Mouse (Mus musculus) hindbrain, embryonic 16.5 days (tissue): ENCODE measurements around the gene Exoc7. TPM values are rescaled to one million over a fixed set of nuclear protein-coding genes. Genes with fewer than 3 reads are reported as not detected.

Source experiments
- ATAC-seq: fragments of 200-750 bp; cut with Nextera tagmentation; 2 replicates; pipeline ENCODE4 v1.8.0; 2017; ENCODE audit warnings: moderate TSS enrichment, moderate library complexity
- H3K27ac ChIP-seq: fragments of 300-500 bp; sonication (generic); 2 replicates; pipeline ENCODE4 v1.5.1; 2014; ENCODE audit warnings: low read depth, mild to moderate bottlenecking, control low read depth, low read length, moderate library complexity
- H3K27me3 ChIP-seq: fragments of 300-500 bp; sonication (generic); replicated peaks from 2 replicates; pipeline ENCODE4 v1.6.1; 2014; ENCODE audit warnings: low read length; ENCODE audit not compliant: control insufficient read depth, insufficient read depth
- H3K36me3 ChIP-seq: fragments of 300-500 bp; sonication (generic); 2 replicates; pipeline ENCODE4 v1.6.1; 2014; ENCODE audit warnings: mild to moderate bottlenecking, low read length, moderate library complexity, mixed read lengths; ENCODE audit not compliant: control insufficient read depth, insufficient read depth
- H3K4me1 ChIP-seq: fragments of 300-500 bp; sonication (generic); 2 replicates; pipeline ENCODE4 v1.6.1; 2014; ENCODE audit warnings: low read depth, low read length; ENCODE audit not compliant: control insufficient read depth, insufficient read depth
- H3K4me2 ChIP-seq: fragments of 300-500 bp; sonication (generic); 2 replicates; pipeline ENCODE4 v1.6.1; 2014; ENCODE audit warnings: mild to moderate bottlenecking, low read length, control low read depth, moderate library complexity
- H3K4me3 ChIP-seq: fragments of 300-500 bp; sonication (generic); 2 replicates; pipeline ENCODE4 v1.5.1; 2014; ENCODE audit warnings: mild to moderate bottlenecking, low read length, control low read depth, moderate library complexity
- H3K9ac ChIP-seq: fragments of 300-500 bp; sonication (generic); 2 replicates; pipeline ENCODE4 v1.6.1; 2014; ENCODE audit warnings: low read depth, mild to moderate bottlenecking, control low read depth, low read length, moderate library complexity
- H3K9me3 ChIP-seq: fragments of 300-500 bp; sonication (generic); 2 replicates; pipeline ENCODE4 v1.6.1; 2014; ENCODE audit warnings: mild to moderate bottlenecking, low read length, moderate library complexity; ENCODE audit not compliant: control insufficient read depth
- WGBS: fragments of 180-500 bp; shearing (Covaris S2); extraction: QIAGEN DNeasy Blood & Tissue Kit; methylation state at CpG from one replicate; pipeline ENCODE4 v1.1.7; 2014; 5-methylcytosine and 5-hydroxymethylcytosine counted together
- polyA plus RNA-seq: library from polyadenylated mRNA; unstranded; fragments of >200 nt; fragmentation: Nextera tagmentation; extraction: Ambion mirVana; gene quantifications from 2 replicates; pipeline ENCODE4 v1.2.1, GENCODE M21; 2015

Exoc7 gene
- polyA plus RNA-seq, 1 experiment from 2014 or later = 127 TPM

DNA sequence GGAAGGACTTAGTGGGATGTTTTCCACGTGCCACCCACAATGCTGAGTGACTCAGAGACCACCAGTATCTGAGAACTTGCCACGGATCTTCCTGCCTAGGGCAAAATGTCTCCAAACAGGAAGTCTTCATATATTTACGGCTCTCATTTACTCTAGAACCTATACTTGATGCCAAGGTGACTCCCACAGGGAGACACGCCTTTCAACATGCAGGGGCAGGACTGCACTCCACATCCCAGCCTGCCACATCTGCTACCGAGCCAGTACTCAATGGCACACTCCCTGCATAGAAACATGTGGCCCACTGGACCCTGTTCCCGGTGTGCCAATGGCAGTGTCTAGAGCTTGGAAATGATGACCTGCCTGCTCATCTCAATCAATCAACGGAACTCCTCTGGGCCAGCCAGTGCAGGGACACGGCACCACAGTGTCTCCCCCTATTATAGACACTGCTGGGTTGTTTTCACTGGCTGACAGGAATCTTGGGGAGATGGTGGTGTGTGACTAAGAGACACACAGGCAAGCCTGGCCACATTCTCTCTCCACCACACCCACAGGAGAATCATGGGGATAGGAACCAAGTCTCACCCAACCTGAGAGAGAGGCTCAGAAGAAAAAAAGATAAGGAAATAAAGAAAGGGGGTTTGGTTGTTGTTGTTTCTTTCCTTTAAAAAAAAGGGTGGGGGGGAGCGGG is 50.9 kb downstream of the Exoc7 start:
- H3K9ac ChIP-seq = no peak overlapping the region
- no peak for ATAC-seq

DNA sequence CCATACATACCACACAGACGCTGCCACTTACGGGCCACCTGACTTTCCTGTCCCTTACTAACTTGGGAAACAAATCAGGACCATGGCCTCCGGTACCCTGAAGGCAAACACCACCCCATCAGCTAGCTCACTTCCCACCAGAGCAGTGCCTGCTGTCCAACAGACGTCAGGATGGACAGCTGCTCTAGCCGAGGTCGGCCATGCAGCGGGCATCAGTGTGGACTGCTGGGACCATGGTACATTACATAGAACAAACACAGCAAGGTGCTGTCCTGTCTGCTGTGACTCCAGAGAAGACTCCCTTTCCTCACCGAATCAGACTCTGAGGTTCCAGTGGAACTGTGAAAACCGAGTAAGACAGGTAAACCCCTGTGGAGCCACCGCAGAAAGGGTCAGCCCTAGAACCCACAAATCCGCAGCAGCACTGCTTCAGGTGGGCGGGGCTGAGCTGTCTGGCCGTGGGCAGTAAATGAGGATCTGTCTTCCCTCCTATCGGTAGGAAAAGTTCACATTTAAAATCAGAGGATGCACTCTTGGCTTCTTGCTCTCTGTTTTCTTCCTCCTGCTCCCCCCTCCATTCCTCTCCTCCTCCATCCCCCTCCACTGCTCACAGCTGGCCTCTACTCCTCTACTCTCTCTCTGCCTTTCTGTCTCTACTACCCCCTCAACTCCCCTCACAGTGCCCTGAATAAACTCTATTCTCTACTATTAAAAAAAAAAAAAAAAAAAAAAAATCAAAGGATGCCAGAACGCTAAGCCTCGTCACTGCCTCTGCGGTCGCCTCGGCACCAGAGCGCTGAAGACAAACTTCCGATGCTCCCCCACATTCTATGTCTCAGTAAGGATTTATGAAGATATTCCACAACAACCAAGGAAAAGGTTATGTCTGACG is 51.7 kb downstream of the Exoc7 start:
- ATAC-seq = no peak
- Histone ChIP-seq H3K4me1 (no peaks in the 10 kb centered on the region), H3K9ac (no peak overlapping the region), H3K4me3 (no peak overlapping the region), H3K4me2 (no peak overlapping the region), H3K9me3 (no peaks in the 10 kb centered on the region), H3K36me3 (peaks cover 48% of the 10 kb centered on the region), H3K27me3 (no peaks in the 10 kb centered on the region), H3K27ac (no peak overlapping the region)
- WGBS = 86% methylated on average over 22 of the region's 22 CpGs

More for the DNA sequence above, 50.9 kb downstream of the Exoc7 start:
- Histone ChIP-seq H3K27me3 (no peaks in the 10 kb centered on the region), H3K4me2 (no peak overlapping the region), H3K4me3 (no peak overlapping the region), H3K4me1 (no peaks in the 10 kb centered on the region), H3K9me3 (no peaks in the 10 kb centered on the region), H3K27ac (no peak overlapping the region), H3K36me3 (peaks cover 49% of the 10 kb centered on the region)
- WGBS = 89% methylated on average over 9 of the region's 9 CpGs

DNA sequence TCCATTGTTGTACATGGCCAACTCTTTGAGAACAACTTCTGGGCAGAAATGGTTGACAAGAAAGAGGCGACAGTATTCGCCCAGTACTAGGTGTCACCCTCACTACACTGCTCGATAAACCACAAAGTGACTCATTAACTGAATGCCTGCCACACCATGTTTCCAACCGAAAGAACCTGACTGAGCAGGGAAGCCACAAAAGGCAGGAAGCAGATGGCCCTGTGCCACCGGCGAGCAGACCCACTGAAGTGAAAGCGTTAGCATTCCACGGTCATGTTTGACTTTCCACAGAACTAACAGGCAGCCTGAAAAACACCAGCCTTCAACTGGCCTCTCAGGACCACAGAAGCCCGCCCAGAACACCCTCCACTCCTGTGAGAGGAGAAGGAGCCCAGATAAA is 52.4 kb downstream of the Exoc7 start:
- WGBS = 71% methylated on average over 9 of the region's 9 CpGs
- no peak overlapping the region for H3K27ac ChIP-seq
- H3K36me3 ChIP-seq = peaks cover 53% of the 10 kb centered on the region
- no peak overlapping the region for H3K9ac ChIP-seq
- H3K9me3 ChIP-seq = no peaks in the 10 kb centered on the region
- no peaks in the 10 kb centered on the region for H3K4me1 ChIP-seq
- no peak for ATAC-seq
- no peaks in the 10 kb centered on the region for H3K27me3 ChIP-seq
- H3K4me2 ChIP-seq = no peak overlapping the region
- H3K4me3 ChIP-seq = no peak overlapping the region

DNA sequence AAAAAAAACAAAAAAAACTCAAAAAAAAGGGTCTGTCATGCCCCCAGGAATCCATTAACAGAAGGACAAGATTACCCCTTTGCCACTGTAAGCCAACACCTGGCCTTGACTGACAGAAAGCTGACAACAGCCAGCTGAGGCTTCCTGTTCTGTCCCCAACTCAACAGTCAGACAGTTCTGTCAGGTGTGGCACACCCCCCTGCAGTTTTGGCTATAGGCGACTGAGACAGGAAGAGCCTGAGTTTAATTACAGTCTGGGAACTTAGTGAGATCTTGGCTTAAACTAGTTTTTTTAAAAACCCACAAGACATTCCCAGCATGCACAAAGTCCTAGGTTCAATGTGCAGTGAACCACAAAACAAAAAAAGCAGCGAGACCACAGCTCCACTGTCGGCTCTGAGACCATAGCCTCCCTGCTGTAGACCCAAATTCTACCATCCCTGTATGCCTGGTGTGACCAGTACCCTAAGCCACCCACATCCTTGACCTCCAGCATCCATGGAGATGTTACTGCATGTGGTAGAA is 53.9 kb downstream of the Exoc7 start:
- H3K4me1 ChIP-seq = no peaks in the 10 kb centered on the region
- H3K4me3 ChIP-seq = no peak overlapping the region
- H3K36me3 ChIP-seq = peaks cover 53% of the 10 kb centered on the region
- no peak overlapping the region for H3K9ac ChIP-seq
- ATAC-seq = no peak
- H3K27me3 ChIP-seq = no peaks in the 10 kb centered on the region
- H3K4me2 ChIP-seq = no peak overlapping the region
- H3K9me3 ChIP-seq = no peaks in the 10 kb centered on the region
- no peak overlapping the region for H3K27ac ChIP-seq
- WGBS = 87% methylated on average over 3 of the region's 3 CpGs

DNA sequence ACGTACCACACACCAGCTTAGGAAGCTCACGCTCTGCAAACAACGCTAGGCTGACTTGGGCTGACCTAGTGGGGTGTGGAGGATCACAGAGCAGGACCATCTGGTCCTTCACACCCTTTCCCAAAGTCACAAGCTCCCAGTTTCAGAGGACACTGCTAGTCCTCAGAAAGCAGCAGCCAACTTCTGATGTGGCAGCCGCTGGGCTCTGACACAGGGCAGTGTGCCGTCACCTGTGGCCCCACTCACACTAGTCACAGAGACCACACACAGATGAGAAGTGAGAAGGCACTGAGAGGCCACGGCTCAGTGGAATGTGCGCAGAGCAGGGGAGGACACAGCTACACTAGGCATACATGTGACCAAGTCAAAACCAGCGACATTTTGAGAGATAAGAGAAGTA is 56.1 kb downstream of the Exoc7 start:
- no peaks in the 10 kb centered on the region for H3K27me3 ChIP-seq
- no peak for ATAC-seq
- H3K36me3 ChIP-seq = peaks cover 68% of the 10 kb centered on the region
- no peak overlapping the region for H3K27ac ChIP-seq
- H3K9me3 ChIP-seq = no peaks in the 10 kb centered on the region
- no peak overlapping the region for H3K4me2 ChIP-seq
- H3K4me1 ChIP-seq = no peaks in the 10 kb centered on the region
- no peak overlapping the region for H3K4me3 ChIP-seq
- WGBS = 97% methylated on average over 8 of the region's 8 CpGs
- H3K9ac ChIP-seq = no peak overlapping the region

DNA sequence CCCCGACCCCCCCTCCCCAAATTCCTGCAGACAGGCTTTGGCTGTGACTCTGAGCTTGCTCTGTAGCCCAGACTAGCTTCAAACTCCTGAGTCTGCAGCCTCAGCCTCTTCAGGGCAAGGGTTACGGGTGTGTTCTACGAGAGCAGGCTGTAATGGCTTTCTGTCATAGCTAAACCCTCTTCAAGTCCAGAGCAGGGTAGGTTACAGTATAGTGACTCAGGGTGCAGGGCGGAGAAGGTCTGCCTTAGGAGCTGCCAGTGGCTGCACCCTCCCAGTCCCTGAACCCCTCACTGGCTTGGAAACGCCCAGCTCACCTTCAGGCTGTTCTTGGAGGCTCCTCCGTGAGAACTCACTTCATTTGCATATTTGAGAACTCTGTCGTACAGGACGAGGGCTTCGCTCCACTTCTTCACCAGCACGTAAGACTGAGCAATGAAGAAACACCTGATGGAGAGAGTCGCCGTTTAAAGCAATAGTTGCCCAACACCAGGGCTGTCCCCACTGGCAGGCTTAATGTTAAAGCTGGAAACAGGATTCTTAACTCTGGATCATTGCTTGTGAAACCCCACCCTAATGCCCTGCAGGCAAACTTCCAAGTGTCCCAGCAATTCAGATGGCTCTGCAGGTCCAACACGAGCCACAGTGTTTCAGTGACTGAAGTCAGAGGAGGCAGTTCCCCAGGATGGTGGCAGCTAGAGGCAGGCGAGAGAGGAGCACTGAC is 59.4 kb downstream of the Exoc7 start:
- H3K4me2 ChIP-seq = no peak overlapping the region
- H3K9me3 ChIP-seq = no peaks in the 10 kb centered on the region
- H3K27ac ChIP-seq = no peak overlapping the region
- H3K36me3 ChIP-seq = peaks cover 72% of the 10 kb centered on the region
- no peak overlapping the region for H3K4me3 ChIP-seq
- 86% methylated on average over 14 of the region's 14 CpGs for WGBS
- H3K9ac ChIP-seq = no peak overlapping the region
- no peak for ATAC-seq
- H3K4me1 ChIP-seq = no peaks in the 10 kb centered on the region
- no peaks in the 10 kb centered on the region for H3K27me3 ChIP-seq

DNA sequence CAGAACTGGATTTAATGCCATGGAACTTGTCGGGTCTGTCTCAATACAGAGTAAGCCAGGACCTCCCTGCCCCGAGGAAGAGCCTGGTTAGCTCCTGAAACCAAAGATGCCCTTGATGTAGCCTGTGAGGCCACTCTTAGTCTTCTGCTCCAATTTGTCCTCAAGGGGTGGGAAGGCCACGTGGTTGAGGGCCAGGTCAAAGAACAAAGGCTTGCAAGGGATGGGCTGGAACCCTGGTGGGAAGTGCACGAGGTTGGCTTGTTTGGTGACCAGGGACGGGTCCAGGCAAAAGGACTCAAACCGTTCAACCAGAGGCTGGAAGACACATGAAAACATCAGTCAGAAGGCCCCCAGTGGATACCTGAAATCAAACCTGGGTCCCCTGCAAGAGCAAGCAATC is 61.4 kb downstream of the Exoc7 start:
- peaks cover 58% of the 10 kb centered on the region for H3K36me3 ChIP-seq
- no peak overlapping the region for H3K9ac ChIP-seq
- no peaks in the 10 kb centered on the region for H3K27me3 ChIP-seq
- H3K9me3 ChIP-seq = no peaks in the 10 kb centered on the region
- H3K4me2 ChIP-seq = no peak overlapping the region
- no peaks in the 10 kb centered on the region for H3K4me1 ChIP-seq
- ATAC-seq = no peak
- H3K27ac ChIP-seq = no peak overlapping the region
- 76% methylated on average over 6 of the region's 6 CpGs for WGBS
- H3K4me3 ChIP-seq = no peak overlapping the region

- 91% methylated on average over 8 of the region's 8 CpGs for WGBS
- no peak overlapping the region for H3K27ac ChIP-seq
- no peaks in the 10 kb centered on the region for H3K27me3 ChIP-seq
- peaks cover 48% of the 10 kb centered on the region for H3K36me3 ChIP-seq
- H3K4me3 ChIP-seq = no peak overlapping the region
- no peak overlapping the region for H3K9ac ChIP-seq
- no peak overlapping the region for H3K4me2 ChIP-seq
- H3K4me1 ChIP-seq = no peaks in the 10 kb centered on the region
- no peaks in the 10 kb centered on the region for H3K9me3 ChIP-seq
- ATAC-seq = no peak
These were observed 62.5 kb downstream of the Exoc7 start for GRCm38 (mm10) chr11:116244580-116244979.
